Comparison of ENCODE assay signal across 22 mouse cellular contexts in the genomic region with DNA sequence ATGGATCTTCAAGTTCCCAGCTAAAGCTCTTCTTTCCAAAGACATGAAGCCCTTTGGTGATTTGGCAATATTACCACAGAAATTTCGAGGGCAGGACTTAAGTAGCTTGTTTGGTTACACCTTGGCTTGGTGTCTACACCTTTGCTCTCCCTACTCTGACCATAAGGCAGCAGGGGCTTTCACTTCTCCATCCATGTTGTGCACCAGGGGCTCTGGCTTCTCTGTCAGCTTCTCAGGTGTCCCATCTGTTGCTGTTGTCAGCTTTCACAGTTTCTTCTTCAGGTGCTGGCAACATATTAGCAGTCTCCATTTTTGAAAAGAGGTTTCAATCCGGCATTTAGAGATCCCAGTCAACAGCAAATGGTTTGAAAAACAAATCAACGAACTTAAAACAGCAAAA. TPM values are rescaled to one million over a fixed set of nuclear protein-coding genes. Genes with fewer than 3 reads are reported as not detected.
"Had no signal": no experiment of that assay in that cellular context is flagged by ENCODE, and none has a peak within 500 bp of the region (broad histone marks: within the 10 kb centered on the region; RNA-seq: fewer than 3 reads in every experiment).

No protein-coding gene starts in this region.

- DNase-seq: kidney, postnatal 14 days; kidney, postnatal 4 days; left cerebral cortex, postnatal 4 days; liver, postnatal 0 days; lung, embryonic 14.5 days; right cerebral cortex, adult 18-20 months; right cerebral cortex, postnatal 14 days; right cerebral cortex, postnatal 4 days; thymus, adult 2 months; thymus, postnatal 14 days; thymus, postnatal 4 days had no signal

- H3K27ac ChIP-seq: limb, embryonic 12.5 days; limb, embryonic 15.5 days; liver, embryonic 14.5 days; macrophage; midbrain, embryonic 12.5 days; midbrain, embryonic 15.5 days; neural tube, embryonic 12.5 days; neural tube, embryonic 15.5 days; stomach, postnatal 0 days had no signal

- H3K4me2 ChIP-seq: limb, embryonic 12.5 days; limb, embryonic 15.5 days; liver, embryonic 11.5 days; lung, embryonic 14.5 days; midbrain, embryonic 12.5 days; midbrain, embryonic 15.5 days; neural tube, embryonic 12.5 days; neural tube, embryonic 15.5 days had no signal

- H3K27me3 ChIP-seq: limb, embryonic 12.5 days; limb, embryonic 15.5 days; midbrain, embryonic 12.5 days; midbrain, embryonic 15.5 days; neural tube, embryonic 12.5 days; neural tube, embryonic 15.5 days had no signal

- ATAC-seq: liver, postnatal 0 days; lung, postnatal 0 days; midbrain, embryonic 15.5 days had no signal

- H3K4me3 ChIP-seq: limb, embryonic 12.5 days; limb, embryonic 15.5 days; midbrain, embryonic 12.5 days; midbrain, embryonic 15.5 days; neural tube, embryonic 12.5 days; neural tube, embryonic 15.5 days had no signal

- H3K36me3 ChIP-seq: limb, embryonic 12.5 days; limb, embryonic 15.5 days; midbrain, embryonic 12.5 days; midbrain, embryonic 15.5 days; neural tube, embryonic 12.5 days; neural tube, embryonic 15.5 days had no signal

- H3K9me3 ChIP-seq: limb, embryonic 12.5 days; limb, embryonic 15.5 days; midbrain, embryonic 12.5 days; midbrain, embryonic 15.5 days; neural tube, embryonic 12.5 days; neural tube, embryonic 15.5 days had no signal

- H3K4me1 ChIP-seq: limb, embryonic 12.5 days; limb, embryonic 15.5 days; midbrain, embryonic 12.5 days; midbrain, embryonic 15.5 days; neural tube, embryonic 12.5 days; neural tube, embryonic 15.5 days had no signal

- H3K9ac ChIP-seq: limb, embryonic 12.5 days; limb, embryonic 15.5 days; liver, embryonic 14.5 days; liver, postnatal 0 days; lung, embryonic 14.5 days; midbrain, embryonic 12.5 days; midbrain, embryonic 15.5 days; neural tube, embryonic 12.5 days; neural tube, embryonic 15.5 days had no signal

RNA-seq across cellular contexts. Expression of a gene that starts 58.1 kb away (rescaled TPM):
- polyA plus RNA-seq: macrophage had no signal
